Mouse (Mus musculus): ENCODE measurements at regions not wholly inside any gene's neighbourhood (a gene's known extent, or its start where the extent isn't known, plus 50 kb on each side); places are given as distances from the start of the nearest gene placed in this dataset.
A peak's percentile ranks its signal among the peaks of the same experiment; 100 is the strongest.

- ATAC-seq (replicated peaks in 1 of 2; ENCODE audit: insufficient read depth in 1 of 2, low FRiP score in 2 of 2, low TSS enrichment in 1 of 2, low read depth in 1 of 2, poor library complexity in 2 of 2, severe bottlenecking in 2 of 2): no peak
These were observed 114.0 kb upstream of the Paip1 start for GRCm38 (mm10) chr13:119314356-119314755.

DNA sequence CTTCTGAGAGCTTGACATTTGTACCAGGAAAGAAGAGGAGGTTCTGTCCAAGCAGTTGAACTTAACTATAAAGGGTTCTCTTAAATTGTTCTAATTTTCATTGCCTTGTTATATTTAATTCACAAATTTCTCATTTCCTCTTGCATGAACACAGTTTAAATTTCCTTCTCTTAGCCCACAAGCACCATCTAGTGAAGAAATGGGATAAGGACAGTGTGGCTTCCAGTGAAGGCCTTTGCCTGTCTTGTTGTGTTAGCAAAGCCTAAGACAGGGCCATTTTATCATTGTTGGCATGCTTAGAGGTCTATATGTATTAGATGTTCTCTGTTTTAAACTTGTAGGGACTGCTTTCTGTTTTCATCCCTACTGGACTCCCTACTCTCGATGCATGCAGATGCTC lies 110.0 kb upstream of the Paip1 start:
- ATAC-seq (replicated peaks in 1 of 2; ENCODE audit: insufficient read depth in 1 of 2, low FRiP score in 2 of 2, low TSS enrichment in 1 of 2, low read depth in 1 of 2, poor library complexity in 2 of 2, severe bottlenecking in 2 of 2): no peak

- no peak for ATAC-seq (replicated peaks in 1 of 2; ENCODE audit: insufficient read depth in 1 of 2, low FRiP score in 2 of 2, low TSS enrichment in 1 of 2, low read depth in 1 of 2, poor library complexity in 2 of 2, severe bottlenecking in 2 of 2)
These were observed 102.9 kb upstream of the Paip1 start for GRCm38 (mm10) chr13:119325510-119325909.

DNA sequence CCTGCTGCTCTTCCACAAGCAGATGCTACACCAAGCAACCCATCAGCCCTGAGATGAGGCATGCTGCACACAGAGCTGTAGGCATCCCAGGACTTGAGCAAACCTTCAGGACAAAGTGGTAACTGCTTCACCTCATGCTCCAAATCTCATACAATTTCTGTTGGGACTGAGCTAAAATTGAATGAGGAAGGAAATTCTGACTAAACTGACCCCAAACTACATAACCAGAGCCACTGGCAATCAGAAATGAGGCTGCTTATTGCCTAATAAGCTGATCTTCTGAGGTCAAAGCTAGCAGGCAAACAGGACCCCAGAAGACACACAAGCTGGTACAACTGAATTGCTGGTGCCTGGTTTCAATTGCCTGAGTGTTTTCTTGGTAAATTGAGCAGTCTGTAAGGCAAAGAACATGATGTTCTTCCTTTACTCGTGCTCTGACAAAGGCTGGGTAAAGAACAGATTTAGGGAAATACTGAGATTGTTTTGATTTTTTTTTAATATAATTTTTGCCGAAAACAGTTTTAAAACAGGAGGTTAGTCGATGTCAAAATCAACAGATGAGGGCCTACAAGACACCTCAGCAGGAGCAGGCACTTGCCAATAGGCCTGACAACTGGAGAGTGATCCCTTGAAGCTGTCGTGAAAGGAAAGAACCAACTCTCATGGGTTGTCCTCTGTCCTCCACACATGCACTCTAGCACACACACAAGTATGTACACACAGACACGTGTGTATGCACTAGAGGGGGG lies 101.3 kb upstream of the Paip1 start:
- peak; percentile 48 to 56; a peak in 3 of 4 replicates for ATAC-seq (replicated peaks in 1 of 2; ENCODE audit: insufficient read depth in 1 of 2, low FRiP score in 2 of 2, low TSS enrichment in 1 of 2, low read depth in 1 of 2, poor library complexity in 2 of 2, severe bottlenecking in 2 of 2)

GRCm38 (mm10) chr13:119328731-119329130 lies 99.7 kb upstream of the Paip1 start:
- ATAC-seq (replicated peaks in 1 of 2; ENCODE audit: insufficient read depth in 1 of 2, low FRiP score in 2 of 2, low TSS enrichment in 1 of 2, low read depth in 1 of 2, poor library complexity in 2 of 2, severe bottlenecking in 2 of 2): no peak

GRCm38 (mm10) chr13:119331815-119332214 lies 96.6 kb upstream of the Paip1 start:
- ATAC-seq (replicated peaks in 1 of 2; ENCODE audit: insufficient read depth in 1 of 2, low FRiP score in 2 of 2, low TSS enrichment in 1 of 2, low read depth in 1 of 2, poor library complexity in 2 of 2, severe bottlenecking in 2 of 2): no peak

DNA sequence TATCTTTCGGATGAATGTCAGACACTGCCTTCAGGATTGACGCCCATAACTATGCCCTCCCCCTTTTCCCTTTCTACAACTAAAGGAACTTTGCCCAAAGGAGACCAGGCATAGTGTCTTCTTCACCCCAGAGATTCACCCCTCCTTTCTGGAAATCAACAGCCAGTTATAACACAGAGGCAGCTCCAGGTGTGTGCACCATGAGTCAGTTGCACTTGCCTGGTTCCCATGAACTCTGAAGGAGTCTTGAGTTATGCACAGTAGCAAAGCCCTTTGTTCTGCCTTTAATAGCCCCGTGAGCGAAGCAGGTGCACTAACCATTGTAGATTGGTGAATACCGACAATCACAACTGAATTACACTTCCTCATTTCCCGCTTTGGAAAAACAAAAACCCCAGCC lies 94.5 kb upstream of the Paip1 start:
- ATAC-seq (replicated peaks in 1 of 2; ENCODE audit: insufficient read depth in 1 of 2, low FRiP score in 2 of 2, low TSS enrichment in 1 of 2, low read depth in 1 of 2, poor library complexity in 2 of 2, severe bottlenecking in 2 of 2): 0 out of 4 replicates have a peak, but pooled peaks of 1 of the 2 experiments have one; percentile 17

DNA sequence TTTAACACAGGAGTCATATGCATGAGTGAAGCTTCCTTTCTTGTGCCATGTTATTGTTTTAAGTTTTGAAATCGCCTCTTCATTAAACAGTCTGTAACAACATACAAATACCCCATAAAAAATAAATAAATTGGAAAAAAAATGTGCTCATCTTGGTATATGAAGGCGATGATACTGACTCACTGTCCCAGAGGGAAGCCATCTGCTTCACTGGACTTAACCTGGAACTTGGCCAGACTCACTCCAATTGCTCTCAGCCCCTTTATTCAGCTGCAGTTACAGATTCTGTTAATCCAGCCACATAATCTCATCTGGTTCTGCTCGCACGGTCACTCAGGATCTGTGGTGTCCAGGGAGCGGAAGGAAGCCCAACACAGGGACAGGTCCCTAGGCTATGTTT lies 90.5 kb upstream of the Paip1 start:
- ATAC-seq (replicated peaks in 1 of 2; ENCODE audit: insufficient read depth in 1 of 2, low FRiP score in 2 of 2, low TSS enrichment in 1 of 2, low read depth in 1 of 2, poor library complexity in 2 of 2, severe bottlenecking in 2 of 2): no peak

- no peak for ATAC-seq (replicated peaks in 1 of 2; ENCODE audit: insufficient read depth in 1 of 2, low FRiP score in 2 of 2, low TSS enrichment in 1 of 2, low read depth in 1 of 2, poor library complexity in 2 of 2, severe bottlenecking in 2 of 2)
These were observed 89.4 kb upstream of the Paip1 start for GRCm38 (mm10) chr13:119339016-119339415.

GRCm38 (mm10) chr13:119339762-119340161 lies 88.6 kb upstream of the Paip1 start:
- no peak for ATAC-seq (replicated peaks in 1 of 2; ENCODE audit: insufficient read depth in 1 of 2, low FRiP score in 2 of 2, low TSS enrichment in 1 of 2, low read depth in 1 of 2, poor library complexity in 2 of 2, severe bottlenecking in 2 of 2)

DNA sequence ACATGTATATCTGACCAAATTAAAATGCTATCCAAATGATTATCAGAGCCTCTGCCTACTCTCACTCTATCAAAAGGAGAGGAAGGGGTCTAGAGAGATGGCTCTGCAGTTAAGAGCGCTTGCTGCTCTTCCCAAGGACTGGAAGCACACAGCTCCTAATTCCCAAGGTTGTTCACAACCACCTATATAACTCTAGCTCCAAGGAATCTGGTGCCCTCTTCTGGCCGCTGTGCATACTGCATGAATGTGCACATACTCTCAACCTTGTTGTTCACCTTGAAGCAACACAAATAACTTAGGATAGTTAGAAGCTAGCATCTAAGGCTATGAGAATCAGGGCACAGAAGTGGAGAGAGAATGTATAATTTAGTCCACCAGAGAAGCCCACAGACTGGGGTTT lies 86.6 kb upstream of the Paip1 start:
- peak; percentile 59 to 80; a peak in 3 of 4 replicates for ATAC-seq (replicated peaks in 1 of 2; ENCODE audit: insufficient read depth in 1 of 2, low FRiP score in 2 of 2, low TSS enrichment in 1 of 2, low read depth in 1 of 2, poor library complexity in 2 of 2, severe bottlenecking in 2 of 2)

- no peak for ATAC-seq (replicated peaks in 1 of 2; ENCODE audit: insufficient read depth in 1 of 2, low FRiP score in 2 of 2, low TSS enrichment in 1 of 2, low read depth in 1 of 2, poor library complexity in 2 of 2, severe bottlenecking in 2 of 2)
These were observed 85.6 kb upstream of the Paip1 start for GRCm38 (mm10) chr13:119342761-119343160.

DNA sequence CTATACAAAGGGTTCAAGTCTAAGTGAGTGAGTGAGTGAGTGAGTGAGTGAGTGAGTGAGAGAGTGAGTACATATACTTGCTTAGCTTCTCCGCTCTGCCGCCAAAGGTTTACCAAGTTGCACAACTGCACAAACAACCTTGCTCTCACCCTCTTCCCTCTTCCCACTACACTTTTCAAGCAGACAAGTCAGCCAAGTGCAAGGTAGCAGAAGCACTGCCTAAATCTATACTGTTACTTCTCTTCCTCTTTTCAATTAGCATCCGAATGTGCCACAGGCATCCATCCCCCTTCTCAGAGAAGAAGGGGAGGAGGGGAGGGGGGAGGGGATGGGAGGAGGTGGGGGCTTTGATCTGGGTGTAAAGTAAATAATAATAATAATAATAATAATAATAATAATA lies 80.4 kb upstream of the Paip1 start:
- ATAC-seq (replicated peaks in 1 of 2; ENCODE audit: insufficient read depth in 1 of 2, low FRiP score in 2 of 2, low TSS enrichment in 1 of 2, low read depth in 1 of 2, poor library complexity in 2 of 2, severe bottlenecking in 2 of 2): no peak

DNA sequence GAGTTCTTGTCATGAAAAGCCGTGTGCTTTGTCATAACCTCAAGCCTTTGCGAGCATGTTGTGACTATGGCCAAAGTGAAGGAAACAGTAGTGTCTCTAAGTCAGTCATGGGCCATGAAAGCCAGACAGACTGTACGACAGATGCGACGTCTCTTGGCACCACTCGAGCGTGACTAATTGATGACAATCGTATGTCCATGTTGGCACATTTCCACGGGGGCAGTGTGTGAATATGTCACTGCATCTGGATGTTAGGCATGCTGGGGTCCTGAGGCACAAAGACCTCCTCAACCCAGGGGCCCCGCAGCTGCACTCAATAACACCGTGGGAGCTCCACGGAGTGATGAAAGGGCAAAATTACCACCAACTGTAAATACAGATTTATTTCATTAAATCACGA lies 77.1 kb upstream of the Paip1 start:
- ATAC-seq (replicated peaks in 1 of 2; ENCODE audit: insufficient read depth in 1 of 2, low FRiP score in 2 of 2, low TSS enrichment in 1 of 2, low read depth in 1 of 2, poor library complexity in 2 of 2, severe bottlenecking in 2 of 2): no peak

- no peak; a peak in 1 of 4 replicates for ATAC-seq (replicated peaks in 1 of 2; ENCODE audit: insufficient read depth in 1 of 2, low FRiP score in 2 of 2, low TSS enrichment in 1 of 2, low read depth in 1 of 2, poor library complexity in 2 of 2, severe bottlenecking in 2 of 2)
These were observed 69.7 kb upstream of the Paip1 start for GRCm38 (mm10) chr13:119358696-119359095.

GRCm38 (mm10) chr13:119363379-119363778 lies 65.0 kb upstream of the Paip1 start:
- no peak for ATAC-seq (replicated peaks in 1 of 2; ENCODE audit: insufficient read depth in 1 of 2, low FRiP score in 2 of 2, low TSS enrichment in 1 of 2, low read depth in 1 of 2, poor library complexity in 2 of 2, severe bottlenecking in 2 of 2)

- ATAC-seq (replicated peaks in 1 of 2; ENCODE audit: insufficient read depth in 1 of 2, low FRiP score in 2 of 2, low TSS enrichment in 1 of 2, low read depth in 1 of 2, poor library complexity in 2 of 2, severe bottlenecking in 2 of 2): peak in 1 of 2 experiments; percentile 42; a peak in 1 of 4 replicates
These were observed 64.2 kb upstream of the Paip1 start for GRCm38 (mm10) chr13:119364160-119364559.

- no peak for ATAC-seq (replicated peaks in 1 of 2; ENCODE audit: insufficient read depth in 1 of 2, low FRiP score in 2 of 2, low TSS enrichment in 1 of 2, low read depth in 1 of 2, poor library complexity in 2 of 2, severe bottlenecking in 2 of 2)
These were observed 60.9 kb upstream of the Paip1 start for GRCm38 (mm10) chr13:119367544-119367943.

GRCm38 (mm10) chr13:119378404-119379037 lies 49.9 kb upstream of the Paip1 start:
- peak; percentile 46 to 87; a peak in 2 of 4 replicates for ATAC-seq (replicated peaks in 1 of 2; ENCODE audit: insufficient read depth in 1 of 2, low FRiP score in 2 of 2, low TSS enrichment in 1 of 2, low read depth in 1 of 2, poor library complexity in 2 of 2, severe bottlenecking in 2 of 2)

Data from hematopoietic stem cell, adult 5-6 weeks (primary cell).